Comparison of ENCODE assay signal across 13 mouse cellular contexts in the genomic region with DNA sequence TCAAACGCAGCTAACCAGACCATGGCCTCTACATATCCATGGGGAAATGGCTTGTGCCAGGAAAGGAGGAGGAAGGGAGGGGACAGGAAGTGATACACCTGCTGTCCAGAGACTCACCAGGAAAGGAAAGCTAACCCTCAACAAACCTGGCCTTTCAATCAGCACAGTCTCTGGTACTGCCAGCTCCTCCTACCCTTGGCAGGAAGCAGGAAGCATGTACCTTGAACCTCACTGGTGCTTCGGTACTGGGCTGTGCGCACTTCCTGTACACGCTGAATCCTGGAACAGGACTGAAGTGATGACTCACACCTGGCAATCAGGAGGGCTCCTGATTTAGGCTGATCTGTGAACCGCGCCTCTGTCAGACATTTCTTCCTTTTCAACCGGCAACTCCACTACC. TPM values are rescaled to one million over a fixed set of nuclear protein-coding genes. Genes with fewer than 3 reads are reported as not detected.
A peak's percentile ranks its signal among the peaks of the same experiment; 100 is the strongest.
DNase-seq lines count a peak whose midpoint lies in the region; ATAC-seq and TF ChIP-seq lines count a peak whose summit lies in the region.
"Had no signal": no experiment of that assay in that cellular context is flagged by ENCODE, and none has a peak within 500 bp of the region (broad histone marks: within the 10 kb centered on the region; RNA-seq: fewer than 3 reads in every experiment).

No protein-coding gene starts in this region.

- 90% methylated on average over 7 of the region's 7 CpGs for WGBS in forebrain, embryonic 11.5 days

- no peak for TF ChIP-seq POLR2A in CH12.LX (IDR thresholded peaks at IDR 0.05; ENCODE audit: low read depth, low read length)

- H3K27ac ChIP-seq in CH12.LX (ENCODE audit: insufficient read depth, low read depth): no peak overlapping the region
- H3K27ac ChIP-seq in forebrain, embryonic 11.5 days (ENCODE audit: low read depth, low read length): no peak overlapping the region
- H3K27ac ChIP-seq: limb, embryonic 12.5 days had no signal

- TF ChIP-seq EP300 in CH12.LX (IDR thresholded peaks at IDR 0.05; ENCODE audit: low read length): no peak

- in situ Hi-C loops in CH12.LX (cut with MboI; ENCODE audit: low pct_ligation_motif_present, low pct_unique_long_range_greater_than_20kb, low sequenced_read_pairs): no loop called here

- no peaks in the 10 kb centered on the region for H3K79me2 ChIP-seq in CH12.LX (replicated peaks; ENCODE audit: control insufficient read depth, extremely low read depth, insufficient read depth, poor library complexity, severe bottlenecking)

- no peaks in the 10 kb centered on the region for H3K9me3 ChIP-seq in CH12.LX (replicated peaks; ENCODE audit: low read length)
- H3K9me3 ChIP-seq in forebrain, embryonic 11.5 days (ENCODE audit: control insufficient read depth, low read length): no peaks in the 10 kb centered on the region
- H3K9me3 ChIP-seq: limb, embryonic 12.5 days had no signal

- TF ChIP-seq RAD21 in CH12.LX (IDR thresholded peaks at IDR 0.05; ENCODE audit: low read depth, low read length): no peak

- H3K27me3 ChIP-seq in CH12.LX (replicated peaks): no peaks in the 10 kb centered on the region
- H3K27me3 ChIP-seq in forebrain, embryonic 11.5 days (ENCODE audit: control insufficient read depth, insufficient read depth, low read length): no peaks in the 10 kb centered on the region
- H3K27me3 ChIP-seq: limb, embryonic 12.5 days had no signal

- no peak overlapping the region for H3K9ac ChIP-seq in CH12.LX (ENCODE audit: insufficient read depth, low read depth)
- H3K9ac ChIP-seq in forebrain, embryonic 11.5 days (ENCODE audit: low read length): no peak overlapping the region
- H3K9ac ChIP-seq: limb, embryonic 12.5 days had no signal

- dilution Hi-C loops in CH12.LX (cut with MboI; ENCODE audit: extremely low pct_ligation_motif_present, extremely low pct_unique_long_range_greater_than_20kb, low sequenced_read_pairs): no loop called here

- no peak for ATAC-seq in forebrain, embryonic 11.5 days (replicated peaks; ENCODE audit: low FRiP score)

- DNase-seq in gastrocnemius, postnatal 25 days: peak; percentile 61
- DNase-seq in gastrocnemius, postnatal 10 days: no peak
- DNase-seq in CH12.LX (ENCODE audit: extremely low read depth): peak; percentile 4
- DNase-seq in cerebellum, adult 9-11 months: peak; percentile 52
- peak; percentile 40 for DNase-seq in heart, postnatal 4 days
- DNase-seq in testis, postnatal 10 days (ENCODE audit: low spot score): no peak
- DNase-seq in adrenal gland, adult 18-20 months (ENCODE audit: low spot score in 2 of 2): no peak
- no peak for DNase-seq in forebrain, embryonic 11.5 days (ENCODE audit: low spot score)
- DNase-seq: kidney, postnatal 25 days; retina, postnatal 1 day; thymus, adult 18-20 months had no signal

- H3K4me2 ChIP-seq in CH12.LX (ENCODE audit: insufficient read depth, low read depth, poor library complexity, severe bottlenecking): no peak overlapping the region
- no peak overlapping the region for H3K4me2 ChIP-seq in forebrain, embryonic 11.5 days (ENCODE audit: low read depth, low read length, severe bottlenecking)
- H3K4me2 ChIP-seq: limb, embryonic 12.5 days had no signal

- no peak overlapping the region for H3K4me3 ChIP-seq in CH12.LX (replicated peaks in 1 of 3; ENCODE audit: low read depth in 2 of 3, low read length in 2 of 3, poor library complexity in 1 of 3)
- no peak overlapping the region for H3K4me3 ChIP-seq in forebrain, embryonic 11.5 days (ENCODE audit: low read depth, low read length)
- H3K4me3 ChIP-seq: limb, embryonic 12.5 days; myocyte had no signal

- no peaks in the 10 kb centered on the region for H3K4me1 ChIP-seq in CH12.LX (ENCODE audit: control insufficient read depth in 1 of 2, insufficient read depth in 2 of 2)
- no peaks in the 10 kb centered on the region for H3K4me1 ChIP-seq in forebrain, embryonic 11.5 days (replicated peaks; ENCODE audit: control insufficient read depth, insufficient read depth, low read length)

- H3K36me3 ChIP-seq in CH12.LX (replicated peaks in 1 of 2; ENCODE audit: control insufficient read depth in 1 of 2, insufficient read depth in 1 of 2, low read length in 1 of 2): peaks cover 0 to 29% of the 10 kb centered on the region in 2 experiments
- H3K36me3 ChIP-seq in forebrain, embryonic 11.5 days (ENCODE audit: control insufficient read depth, insufficient read depth, low read length): no peaks in the 10 kb centered on the region; the same call in 1 of the 2 replicates

- no peak for TF ChIP-seq CTCF in CH12.LX (conservative IDR thresholded peaks at IDR 0.05 in 1 of 2, IDR thresholded peaks at IDR 0.05 in 1 of 2; ENCODE audit: low read depth in 2 of 2, low read length in 2 of 2)

TF ChIP-seq in CH12.LX, 34 proteins besides CTCF, POLR2A, EP300 and RAD21:
- TF ChIP-seq ZMIZ1 (IDR thresholded peaks at IDR 0.05; ENCODE audit: low read depth, low read length) (no peak), ELF1 (IDR thresholded peaks at IDR 0.05; ENCODE audit: low read depth, low read length) (0 out of 2 replicates have a peak, but pooled peaks have one; percentile 12)

RNA-seq across cellular contexts. Expression of gene Pdlim1, which starts 35.9 kb away (rescaled TPM):
- 100 to 1,000 TPM; 116 to 150 TPM for total RNA-seq in gastrocnemius, postnatal 25 days (2021)
- 100 to 1,000 TPM; 156 to 157 TPM for total RNA-seq in gastrocnemius, postnatal 10 days (2021)
- total RNA-seq in CH12.LX (2012; rRNA removed): 16.4 and 18.7 TPM in 2 replicates
- total RNA-seq in CH12.LX (2014; rRNA removed): 14.3 and 15.1 TPM in 2 replicates
- polyA plus RNA-seq in CH12.LX (2012; ENCODE audit: insufficient read length, low read depth): 54.9 and 57.0 TPM in 2 replicates
- total RNA-seq in heart, postnatal 4 days (2021): 100 to 1,000 TPM; 266 to 281 TPM
- 10 to 100 TPM; 19.0 to 22.4 TPM for total RNA-seq in adrenal gland, adult 18-20 months (2021)
- 71.2 and 73.9 TPM in 2 replicates for polyA plus RNA-seq in forebrain, embryonic 11.5 days (2014; fragmentation: Nextera tagmentation; extraction: Ambion mirVana)

Comparison
In these comparisons a context has a peak if more than half of its experiments do, and no peak if none do; other contexts are left out.
1. DNase-seq: peak in gastrocnemius, postnatal 25 days (single experiment), CH12.LX (single experiment), cerebellum, adult 9-11 months (single experiment) and heart, postnatal 4 days (single experiment); none in gastrocnemius, postnatal 10 days (single experiment), testis, postnatal 10 days (single experiment), adrenal gland, adult 18-20 months (0 of 2) and forebrain, embryonic 11.5 days (single experiment).
2. RNA of gene Pdlim1, which starts 35.9 kb away (total RNA-seq): 266 to 281 TPM in heart, postnatal 4 days, 156 to 157 TPM in gastrocnemius, postnatal 10 days and 116 to 150 TPM in gastrocnemius, postnatal 25 days; 19.0 to 22.4 TPM in adrenal gland, adult 18-20 months and 14.3 to 18.7 TPM in CH12.LX; every median in the first group is over 4 times any median in the second.